Mouse (Mus musculus) neutrophil, adult 5-6 weeks (primary cell): ENCODE data around the gene Ivns1abp. TPM values are rescaled to one million over a fixed set of nuclear protein-coding genes. Genes with fewer than 3 reads are reported as not detected.
"Not testable (repeated sequence)": the region's sequence is repeated elsewhere in the genome, so short reads cannot be mapped to it uniquely, and the experiment has no call there.

Experiments used
- ATAC-seq: fragments of 151-379, 151-347 bp; 2 replicates; pipeline ENCODE4 v1.8.0; 2017; ENCODE audit warnings: mild to moderate bottlenecking, moderate TSS enrichment; ENCODE audit not compliant: insufficient number of reproducible peaks, poor library complexity, low FRiP score, severe bottlenecking; ENCODE audit errors: extremely low read depth
- total RNA-seq: library from RNA; stranded (forward); fragments of 200-1000 nt; gene quantifications from 2 replicates; pipeline ENCODE4 v1.2.3, GENCODE M21; 2017

Ivns1abp gene
- total RNA-seq, 1 experiment from 2014 or later = 362 TPM

DNA sequence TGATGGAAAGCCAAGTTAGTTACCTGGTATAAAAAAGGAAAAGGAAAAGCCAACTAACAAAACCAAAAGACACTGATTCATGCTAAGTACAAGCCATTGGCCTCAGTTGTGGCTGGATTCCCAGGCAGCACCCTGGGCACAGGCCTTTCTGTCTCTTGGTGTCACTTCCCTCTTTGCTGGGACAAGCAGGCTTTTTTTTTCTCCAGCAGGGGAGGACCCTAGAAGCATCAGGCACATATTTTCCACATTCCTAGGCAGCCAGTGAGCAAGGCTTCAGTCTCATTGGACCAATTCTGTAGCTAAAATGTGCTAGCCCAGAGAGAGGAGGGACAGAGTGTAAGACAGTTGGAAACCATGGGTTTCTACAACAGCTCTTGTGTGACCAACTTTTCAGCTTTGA, 6.0 kb upstream of the Ivns1abp start:
- ATAC-seq = no peak

- no peak for ATAC-seq
These were observed 5.3 kb upstream of the Ivns1abp start for GRCm38 (mm10) chr1:151338941-151339340.

DNA sequence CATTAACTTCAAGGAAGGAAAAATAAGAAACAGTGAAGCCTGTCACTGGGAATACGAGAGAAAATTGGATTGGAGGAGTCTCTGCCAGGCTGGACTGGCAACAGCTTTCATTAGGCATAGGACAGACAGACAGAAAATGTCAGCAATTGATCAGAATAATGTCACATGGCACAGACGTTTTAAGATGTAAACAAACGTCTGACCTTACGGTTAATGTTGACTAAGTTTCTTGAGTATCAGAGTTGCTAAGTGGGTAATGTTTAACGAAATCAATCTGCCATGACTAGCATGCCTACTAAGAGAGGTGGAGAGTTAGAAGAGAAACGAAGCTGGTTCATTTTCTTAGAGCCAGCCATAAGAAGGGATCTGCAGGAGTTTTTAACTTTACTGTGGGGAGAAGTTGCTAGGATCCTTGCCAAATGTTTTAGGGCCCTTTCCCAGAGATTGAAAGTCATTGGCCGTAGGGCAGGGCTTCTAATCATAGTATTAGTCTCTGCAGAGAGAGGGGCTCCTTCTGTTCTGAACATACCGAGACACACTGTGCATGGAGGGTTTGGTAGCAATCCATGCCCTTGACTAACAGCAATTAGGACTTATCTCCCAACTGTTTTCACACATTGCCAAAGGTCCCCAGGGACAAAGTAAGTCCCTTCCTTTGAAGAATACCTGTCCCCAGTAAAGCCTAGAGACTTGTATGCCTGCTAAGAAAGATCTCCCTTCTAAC, 2.8 kb upstream of the Ivns1abp start:
- no peak for ATAC-seq

GRCm38 (mm10) chr1:151342311-151342710, 2.0 kb upstream of the Ivns1abp start:
- no peak for ATAC-seq

GRCm38 (mm10) chr1:151342968-151343367, 1.3 kb upstream of the Ivns1abp start:
- no peak for ATAC-seq

DNA sequence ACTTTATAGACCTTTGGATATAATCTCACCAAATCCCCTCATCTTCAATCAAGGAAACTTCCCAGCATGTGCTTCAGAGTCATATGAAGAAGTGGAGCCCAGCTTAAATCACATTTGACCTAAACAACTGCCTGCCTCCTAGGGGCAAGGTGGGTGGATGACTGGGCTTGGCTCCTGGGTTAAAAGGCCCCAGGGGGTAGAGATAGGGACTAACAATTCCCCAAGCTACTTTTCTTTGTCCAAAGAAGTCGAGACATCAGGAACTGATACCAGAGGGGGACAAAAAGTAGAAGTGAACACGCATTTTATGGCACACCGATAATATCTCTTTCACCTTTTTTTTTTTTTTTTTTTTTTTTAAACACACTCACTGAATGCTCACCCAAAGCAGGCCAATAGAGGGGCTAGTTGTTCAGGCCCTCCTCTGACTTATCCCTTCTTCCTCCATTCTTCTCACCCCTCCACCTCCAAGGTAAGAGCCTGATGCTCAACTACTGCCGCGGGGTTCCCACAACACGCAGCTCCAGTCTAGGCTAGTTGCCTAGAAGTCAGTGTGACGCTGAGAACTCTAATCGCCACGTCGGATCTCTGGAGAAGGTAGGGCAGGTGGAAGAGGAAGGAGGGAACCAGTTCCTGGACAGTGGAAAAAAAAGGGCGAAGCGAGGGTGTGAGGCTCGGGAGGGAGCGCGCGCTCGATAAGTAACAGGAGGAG, 550 bp upstream of the Ivns1abp start:
- peak; percentile 31 for ATAC-seq

DNA sequence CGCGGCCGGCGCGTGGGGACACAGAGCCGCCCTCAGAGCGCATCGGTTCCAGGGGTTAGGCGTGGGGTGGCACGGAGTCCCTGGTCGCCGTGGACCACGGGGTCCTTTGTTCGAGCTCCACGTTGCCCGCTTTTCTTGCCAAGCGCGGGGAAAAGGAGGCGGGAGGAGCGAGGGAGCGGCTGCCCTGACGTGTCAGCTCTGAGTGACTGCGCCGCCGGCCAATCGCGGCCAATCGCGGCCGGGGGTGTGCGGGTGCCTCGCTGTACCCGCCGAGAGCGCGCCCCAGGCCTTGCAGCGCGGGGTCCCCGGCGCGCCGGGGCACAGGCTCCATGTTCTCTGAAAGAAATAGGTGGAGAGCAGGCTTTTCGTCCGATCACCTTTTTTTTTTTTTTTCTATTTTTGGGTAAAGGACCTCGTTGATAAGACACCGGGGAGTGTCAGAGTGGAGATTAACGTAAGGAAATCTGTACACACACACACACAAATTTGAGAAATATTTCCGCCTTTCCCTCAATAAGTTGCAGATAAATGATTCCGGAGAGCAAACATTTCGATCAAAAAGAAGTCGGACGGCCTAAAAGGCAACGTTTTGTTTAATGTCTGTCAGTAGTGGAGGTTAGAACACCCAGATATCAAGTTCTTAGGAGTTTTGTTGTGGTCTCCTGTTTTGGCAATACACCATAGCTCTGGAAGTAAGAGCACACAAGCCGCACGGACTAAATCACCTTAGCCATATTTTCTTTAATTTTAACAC, 1.0 kb downstream of the Ivns1abp start:
- peak; percentile 44 for ATAC-seq

DNA sequence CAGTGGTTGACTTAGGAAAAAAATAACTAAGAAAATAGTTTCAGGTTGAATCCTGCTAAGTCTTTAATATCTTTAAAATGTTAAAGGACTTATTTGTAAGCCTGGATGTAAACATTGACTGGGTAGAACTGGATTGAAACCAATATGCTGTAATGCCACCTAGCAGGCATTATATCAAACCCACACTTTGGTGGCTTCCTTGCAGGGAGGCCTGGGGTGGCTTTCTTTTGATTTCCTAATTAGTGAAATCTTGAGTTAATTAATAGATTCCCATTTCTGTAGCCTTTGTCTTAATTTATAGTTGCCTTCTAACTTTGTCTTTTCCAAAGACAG, 1.6 kb downstream of the Ivns1abp start:
- no peak for ATAC-seq

GRCm38 (mm10) chr1:151346681-151347127, 2.4 kb downstream of the Ivns1abp start:
- no peak for ATAC-seq

- ATAC-seq = not testable (repeated sequence)
These were observed 4.0 kb downstream of the Ivns1abp start for GRCm38 (mm10) chr1:151348293-151348692.

DNA sequence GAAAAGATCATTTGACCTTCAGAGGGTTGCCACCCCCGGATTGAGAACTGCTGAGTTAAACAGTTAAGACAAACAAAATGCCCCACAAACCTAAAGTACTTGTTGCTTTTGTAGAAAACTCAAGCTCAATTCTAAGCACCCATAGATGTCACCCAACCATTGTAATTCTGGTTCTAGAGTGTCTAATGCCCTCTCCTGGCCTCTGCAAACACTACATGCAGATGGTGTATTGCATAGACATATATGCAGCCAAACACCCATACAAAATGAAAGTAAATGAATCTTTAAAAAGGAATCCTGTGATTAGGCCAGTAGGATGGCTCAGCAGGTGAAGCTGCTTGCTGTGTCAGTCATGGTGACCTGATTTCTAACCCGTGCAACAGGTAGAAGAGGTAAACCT, 8.6 kb downstream of the Ivns1abp start:
- ATAC-seq = peak; percentile 92

- no peak for ATAC-seq
These were observed 11.7 kb downstream of the Ivns1abp start for GRCm38 (mm10) chr1:151355994-151356393.

DNA sequence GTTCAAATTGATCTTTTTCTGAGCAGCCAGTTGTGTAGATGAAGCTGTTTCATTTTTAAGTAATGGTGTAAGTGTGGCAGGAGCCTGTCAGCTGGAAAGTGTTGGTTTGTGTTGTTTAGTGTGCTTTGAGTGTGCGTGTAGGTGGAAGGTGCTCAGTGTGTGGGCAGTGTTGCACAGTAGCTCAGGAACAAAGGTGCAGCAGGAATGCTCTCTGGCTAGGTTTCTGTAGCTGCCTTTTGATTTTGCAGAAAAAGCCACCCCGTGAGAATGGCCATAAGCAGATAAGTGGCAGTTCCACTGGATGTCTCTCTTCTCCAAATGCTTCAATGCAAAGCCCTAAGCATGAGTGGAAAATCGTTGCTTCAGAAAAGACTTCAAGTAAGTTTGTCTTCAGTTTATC, 15.1 kb downstream of the Ivns1abp start:
- ATAC-seq = no peak

DNA sequence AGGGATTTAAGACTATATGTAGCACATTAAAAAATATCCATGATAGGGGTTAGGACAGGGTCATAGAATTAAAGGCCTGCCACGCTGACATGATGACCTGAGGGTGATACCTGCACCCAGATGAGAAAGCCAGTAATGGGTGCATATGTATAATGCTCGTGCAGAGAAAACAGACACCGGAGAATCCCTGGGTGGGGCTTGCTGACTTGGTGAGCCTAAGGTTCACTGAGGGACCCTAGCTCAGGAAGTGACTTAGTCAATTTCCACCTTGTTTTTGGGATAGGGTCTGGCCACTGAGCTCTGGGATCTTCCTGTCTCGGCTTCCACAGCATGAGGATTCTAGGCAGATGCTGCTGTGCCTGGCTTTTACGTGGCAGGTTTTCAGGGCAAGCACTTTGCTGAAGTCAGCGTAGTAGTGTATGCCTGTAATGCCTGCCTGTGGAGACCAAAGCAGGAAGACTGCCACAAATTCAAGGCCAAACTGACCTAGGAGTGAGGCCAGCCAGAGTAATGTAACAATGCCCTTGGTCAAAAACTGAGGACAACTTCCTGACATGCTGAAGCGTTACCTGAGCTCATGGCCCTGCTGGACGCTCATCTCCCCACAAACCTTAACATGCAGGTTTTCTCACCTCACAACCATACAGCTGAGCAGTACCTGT, 22.8 kb downstream of the Ivns1abp start:
- no peak for ATAC-seq

DNA sequence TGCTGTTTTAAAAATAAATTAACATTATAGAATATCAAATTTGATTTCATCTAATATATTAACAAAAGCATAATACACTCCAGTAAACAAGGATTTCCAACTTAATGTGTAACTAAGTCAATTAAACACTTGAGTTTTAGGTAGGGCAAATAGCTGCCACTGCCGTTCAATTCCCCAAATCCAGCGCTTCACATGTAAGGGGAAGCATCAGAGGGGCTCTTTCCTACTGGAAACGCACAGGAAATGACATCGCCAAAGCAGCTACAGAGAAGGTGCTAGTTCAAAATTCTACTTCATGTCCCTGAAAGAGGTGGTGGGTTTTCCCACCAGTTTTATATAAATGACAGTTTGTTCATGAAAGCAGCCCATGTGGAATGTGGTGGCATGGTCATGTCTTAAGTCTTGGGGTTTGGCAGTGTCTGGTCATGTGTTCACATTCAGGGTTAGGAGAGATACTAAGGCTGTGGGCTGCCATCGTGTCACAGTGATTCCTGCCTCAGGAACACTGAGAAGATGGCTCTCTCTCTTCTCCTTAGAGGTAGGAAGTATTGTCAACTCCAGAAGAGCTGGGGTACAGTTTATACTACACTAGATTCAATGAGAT, 23.5 kb downstream of the Ivns1abp start:
- no peak for ATAC-seq

DNA sequence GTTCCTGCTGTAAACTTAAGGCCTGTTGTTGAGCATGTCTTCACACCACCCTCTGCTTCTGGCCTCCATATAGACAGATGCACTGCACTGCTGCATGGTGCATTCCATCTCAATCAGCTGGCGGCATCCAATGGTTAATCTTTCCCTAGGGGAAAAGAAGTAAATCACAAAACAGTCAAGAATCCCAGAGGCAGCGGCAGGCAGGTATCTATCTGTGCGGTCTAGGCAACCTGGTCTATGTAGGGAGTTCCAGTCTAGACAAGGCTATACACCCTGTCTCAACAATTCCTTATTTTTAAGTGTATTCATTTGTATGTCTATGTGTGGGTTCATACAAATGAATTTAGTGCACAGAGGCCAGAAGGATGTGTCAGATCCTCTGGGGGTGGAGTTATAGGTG, 24.2 kb downstream of the Ivns1abp start:
- no peak for ATAC-seq

DNA sequence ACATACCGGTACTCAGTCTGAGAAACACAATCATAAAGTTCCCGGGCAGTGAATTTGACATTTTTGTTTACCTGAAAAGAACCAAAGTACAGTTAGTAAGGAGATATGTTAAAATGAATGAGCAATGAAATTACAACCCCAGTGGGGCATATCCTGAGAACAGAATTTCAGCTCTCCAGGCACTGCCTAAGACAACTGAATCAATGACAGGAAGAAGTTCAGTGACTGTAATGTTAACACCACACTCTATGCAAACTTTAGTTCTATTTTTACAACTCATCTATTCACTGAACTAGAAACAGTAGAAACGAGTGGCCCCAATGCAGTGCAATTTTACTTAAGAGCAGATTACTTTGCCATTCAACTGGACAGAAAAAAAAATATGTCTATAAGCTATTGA, 26.3 kb downstream of the Ivns1abp start:
- peak; percentile 41; the same call in 1 of the 2 replicates for ATAC-seq

DNA sequence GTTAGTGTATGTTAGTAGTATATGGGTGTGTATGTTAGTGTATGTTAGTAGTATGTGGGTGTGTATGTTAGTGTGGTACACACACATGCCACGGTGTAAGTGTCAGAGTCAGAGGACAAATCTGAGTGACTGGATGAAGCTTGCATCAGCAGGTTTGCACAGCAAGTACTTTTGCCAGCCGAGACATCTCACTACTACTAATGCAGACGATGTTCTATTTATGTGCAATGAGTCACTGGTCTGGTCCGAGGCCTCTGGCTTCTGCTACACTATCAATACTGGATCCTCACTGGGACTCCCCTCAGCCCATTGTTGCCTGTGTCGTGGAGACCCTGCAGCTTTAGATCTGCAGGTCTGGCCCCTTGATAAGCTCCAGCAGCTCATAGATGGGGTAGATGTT, 27.3 kb downstream of the Ivns1abp start:
- ATAC-seq = no peak

GRCm38 (mm10) chr1:151372823-151373222, 28.5 kb downstream of the Ivns1abp start:
- no peak for ATAC-seq
